Mouse (Mus musculus): ENCODE data around the gene Hexim1. TPM values are rescaled to one million over a fixed set of nuclear protein-coding genes. Genes with fewer than 3 reads are reported as not detected.

The Hexim1 gene
- total and polyA plus RNA-seq, 2 experiments from 2014 or later: 3.9 to 20.5 TPM

DNA sequence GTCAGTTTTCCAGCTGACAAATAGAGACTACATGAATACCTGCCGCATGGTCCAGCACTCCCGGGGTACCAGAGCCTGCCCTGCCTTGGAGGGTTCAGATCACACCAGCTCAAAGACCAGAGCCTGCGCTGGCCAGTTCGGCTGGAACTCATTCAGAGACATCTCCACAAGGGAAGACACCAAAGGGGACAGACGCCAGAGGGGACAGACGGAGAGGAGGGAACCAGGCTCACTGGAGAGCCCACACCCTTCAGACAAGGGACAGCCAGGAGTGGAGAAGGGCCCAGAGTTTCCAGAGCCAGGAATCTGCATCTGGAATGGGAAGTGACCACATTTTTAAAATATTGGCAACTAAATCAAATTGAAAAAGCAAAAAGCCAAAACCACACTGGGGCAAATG, 34.4 kb upstream of the Hexim1 start:
- H3K27me3 ChIP-seq (ENCODE audit: insufficient read depth, low read length): peaks cover 7% of the 10 kb centered on the region; the same call in 1 of the 2 replicates
- no peak for TF ChIP-seq CTCF (IDR thresholded peaks at IDR 0.05; ENCODE audit: low read depth)
- no peak overlapping the region for H3K27ac ChIP-seq (ENCODE audit: low read depth, low read length)
- ATAC-seq: no peak
- no peak for DNase-seq
- H3K36me3 ChIP-seq (ENCODE audit: insufficient read depth): no peaks in the 10 kb centered on the region
- no peak overlapping the region for H3K4me2 ChIP-seq (ENCODE audit: low read depth)
- no peak overlapping the region for H3K4me3 ChIP-seq (ENCODE audit: low read depth, low read length)
- H3K9me3 ChIP-seq (ENCODE audit: low read length): no peaks in the 10 kb centered on the region
- WGBS: 60% methylated on average over 6 of the region's 6 CpGs
- no peak overlapping the region for H3K9ac ChIP-seq
- H3K4me1 ChIP-seq (ENCODE audit: insufficient read depth): no peaks in the 10 kb centered on the region

DNA sequence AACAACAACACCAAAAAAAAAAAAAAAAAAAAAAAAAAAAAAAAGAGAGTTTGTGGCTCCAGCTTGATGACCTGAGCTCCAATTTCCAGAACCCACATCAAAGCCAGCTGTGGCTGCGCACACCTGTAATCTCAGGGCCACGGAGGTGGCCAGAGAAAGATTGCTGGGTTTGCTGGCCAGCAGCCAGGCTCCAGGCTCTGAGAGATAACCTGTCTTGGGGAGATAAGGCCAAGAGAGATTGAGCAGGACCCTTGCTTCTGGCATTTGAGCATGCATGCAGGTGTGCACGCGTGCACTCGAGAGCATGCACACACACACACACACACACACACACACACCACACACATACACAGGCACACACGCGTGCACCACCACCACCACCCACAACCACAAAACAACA, 22.7 kb upstream of the Hexim1 start:
- Histone ChIP-seq H3K36me3 (ENCODE audit: insufficient read depth) (no peaks in the 10 kb centered on the region), H3K4me2 (ENCODE audit: low read depth) (no peak overlapping the region), H3K27ac (ENCODE audit: low read depth, low read length) (no peak overlapping the region), H3K4me1 (ENCODE audit: insufficient read depth) (no peaks in the 10 kb centered on the region), H3K27me3 (ENCODE audit: insufficient read depth, low read length) (no peaks in the 10 kb centered on the region; the same call in 1 of the 2 replicates), H3K9ac (no peak overlapping the region), H3K9me3 (ENCODE audit: low read length) (no peaks in the 10 kb centered on the region), H3K4me3 (ENCODE audit: low read depth, low read length) (no peak overlapping the region)
- WGBS: 93% methylated on average over 7 of the region's 7 CpGs
- ATAC-seq (no peak), DNase-seq (no peak)
- no peak for TF ChIP-seq CTCF (IDR thresholded peaks at IDR 0.05; ENCODE audit: low read depth)

DNA sequence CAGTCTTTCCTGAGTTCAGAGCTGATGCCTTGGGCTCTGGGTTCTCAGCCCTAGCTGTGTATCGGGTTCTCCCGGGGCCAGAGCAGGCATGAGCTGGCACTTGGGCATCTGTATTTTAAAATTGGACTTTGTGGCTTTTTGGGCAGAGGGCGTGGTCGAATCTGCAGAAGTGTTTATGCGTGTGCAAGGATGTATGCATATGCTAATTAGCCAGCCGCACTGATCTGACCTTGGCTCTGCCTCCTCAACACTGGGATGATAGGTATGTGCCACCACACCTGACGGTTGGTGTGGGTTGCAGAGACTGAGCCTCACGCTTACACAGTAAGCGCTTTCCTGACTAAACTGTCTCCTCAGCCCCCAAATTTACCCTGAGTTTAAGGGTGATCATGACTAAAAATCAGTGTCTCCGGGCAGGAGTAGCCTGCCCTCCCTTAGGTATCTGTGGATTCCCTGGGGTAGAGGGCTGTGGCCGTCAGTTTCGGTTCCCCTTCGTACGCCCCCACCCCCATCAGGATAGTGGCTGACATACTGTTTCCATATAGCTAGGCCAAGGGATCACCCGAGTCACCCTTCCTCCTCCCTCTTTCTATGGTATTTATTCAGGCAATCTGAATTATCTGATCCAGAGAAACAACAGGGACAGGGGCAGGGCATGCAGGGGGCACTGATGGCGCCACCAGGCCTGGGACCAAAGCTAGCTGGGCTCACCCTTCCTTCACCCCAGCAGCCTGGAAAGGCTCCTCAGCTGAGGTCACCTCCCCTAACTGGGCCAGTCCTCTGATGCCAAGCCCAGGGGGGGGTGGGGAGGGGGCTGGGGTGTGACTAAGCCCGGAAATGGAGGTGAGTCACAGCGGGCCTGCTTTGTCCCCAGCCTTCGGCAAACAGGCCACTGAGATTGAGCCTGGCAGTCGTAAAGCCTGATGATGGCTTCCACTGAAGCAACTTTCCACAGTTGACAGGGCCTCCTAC, 21.9 kb upstream of the Hexim1 start:
- WGBS: 78% methylated on average over 20 of the region's 20 CpGs
- Histone ChIP-seq H3K4me2 (ENCODE audit: low read depth) (no peak overlapping the region), H3K9ac (no peak overlapping the region), H3K27me3 (ENCODE audit: insufficient read depth, low read length) (no peaks in the 10 kb centered on the region; the same call in 1 of the 2 replicates), H3K27ac (ENCODE audit: low read depth, low read length) (no peak overlapping the region), H3K36me3 (ENCODE audit: insufficient read depth) (no peaks in the 10 kb centered on the region), H3K4me1 (ENCODE audit: insufficient read depth) (no peaks in the 10 kb centered on the region), H3K9me3 (ENCODE audit: low read length) (no peaks in the 10 kb centered on the region), H3K4me3 (ENCODE audit: low read depth, low read length) (no peak overlapping the region)
- no peak for ATAC-seq
- TF ChIP-seq CTCF (IDR thresholded peaks at IDR 0.05; ENCODE audit: low read depth): no peak
- no peak for DNase-seq

GRCm38 (mm10) chr11:103095107-103095670, 20.8 kb upstream of the Hexim1 start:
- H3K9me3 ChIP-seq (ENCODE audit: low read length): no peaks in the 10 kb centered on the region
- H3K36me3 ChIP-seq (ENCODE audit: insufficient read depth): no peaks in the 10 kb centered on the region
- no peak overlapping the region for H3K9ac ChIP-seq
- WGBS: 60% methylated on average over 9 of the region's 9 CpGs
- ATAC-seq: no peak
- DNase-seq: no peak
- H3K27ac ChIP-seq (ENCODE audit: low read depth, low read length): no peak overlapping the region
- H3K4me3 ChIP-seq (ENCODE audit: low read depth, low read length): no peak overlapping the region
- no peaks in the 10 kb centered on the region for H3K4me1 ChIP-seq (ENCODE audit: insufficient read depth)
- no peaks in the 10 kb centered on the region; the same call in 1 of the 2 replicates for H3K27me3 ChIP-seq (ENCODE audit: insufficient read depth, low read length)
- TF ChIP-seq CTCF (IDR thresholded peaks at IDR 0.05; ENCODE audit: low read depth): no peak
- H3K4me2 ChIP-seq (ENCODE audit: low read depth): no peak overlapping the region

- TF ChIP-seq CTCF (IDR thresholded peaks at IDR 0.05; ENCODE audit: low read depth): no peak
- H3K36me3 ChIP-seq (ENCODE audit: insufficient read depth): no peaks in the 10 kb centered on the region
- no peak overlapping the region for H3K9ac ChIP-seq
- DNase-seq (no peak), ATAC-seq (no peak)
- peaks cover 3% of the 10 kb centered on the region; the same call in 1 of the 2 replicates for H3K27me3 ChIP-seq (ENCODE audit: insufficient read depth, low read length)
- WGBS: 91% methylated on average over 6 of the region's 6 CpGs
- H3K27ac ChIP-seq (ENCODE audit: low read depth, low read length): no peak overlapping the region
- no peak overlapping the region for H3K4me2 ChIP-seq (ENCODE audit: low read depth)
- H3K4me3 ChIP-seq (ENCODE audit: low read depth, low read length): no peak overlapping the region
- H3K9me3 ChIP-seq (ENCODE audit: low read length): no peaks in the 10 kb centered on the region
- H3K4me1 ChIP-seq (ENCODE audit: insufficient read depth): no peaks in the 10 kb centered on the region
Observed at GRCm38 (mm10) chr11:103095801-103096200, 20.2 kb upstream of the Hexim1 start.

GRCm38 (mm10) chr11:103096979-103097894, 18.8 kb upstream of the Hexim1 start:
- TF ChIP-seq CTCF (IDR thresholded peaks at IDR 0.05; ENCODE audit: low read depth): no peak
- H3K4me3 ChIP-seq (ENCODE audit: low read depth, low read length): no peak overlapping the region
- DNase-seq: no peak
- no peak overlapping the region for H3K4me2 ChIP-seq (ENCODE audit: low read depth)
- H3K9me3 ChIP-seq (ENCODE audit: low read length): no peaks in the 10 kb centered on the region
- H3K4me1 ChIP-seq (ENCODE audit: insufficient read depth): 0 out of 2 replicates have a peak, but pooled peaks cover 12% of the 10 kb centered on the region
- no peak overlapping the region for H3K27ac ChIP-seq (ENCODE audit: low read depth, low read length)
- no peaks in the 10 kb centered on the region for H3K36me3 ChIP-seq (ENCODE audit: insufficient read depth)
- ATAC-seq: no peak
- H3K9ac ChIP-seq: no peak overlapping the region
- H3K27me3 ChIP-seq (ENCODE audit: insufficient read depth, low read length): peaks cover 7% of the 10 kb centered on the region; the same call in 1 of the 2 replicates
- WGBS: 30% methylated on average over 22 of the region's 22 CpGs

Data from forebrain, postnatal 0 days (tissue).